Mouse (Mus musculus) kidney, embryonic 15.5 days (tissue): ENCODE measurements at regions not wholly inside any gene's neighbourhood (a gene's known extent, or its start where the extent isn't known, plus 50 kb on each side); places are given as distances from the start of the nearest gene placed in this dataset.

Experiments
- ATAC-seq: fragments of 200-750 bp; cut with Nextera tagmentation; replicated peaks from 2 replicates; pipeline ENCODE4 v1.8.0; 2017; ENCODE audit warnings: moderate TSS enrichment; ENCODE audit not compliant: low FRiP score
- H3K27ac ChIP-seq: fragments of 300-500 bp; sonication (generic); 2 replicates; pipeline ENCODE4 v1.5.1; 2015; ENCODE audit warnings: mild to moderate bottlenecking, inconsistent platforms
- H3K27me3 ChIP-seq: fragments of 300-500 bp; sonication (generic); 2 replicates; pipeline ENCODE4 v1.6.1; 2015; ENCODE audit warnings: inconsistent platforms
- H3K36me3 ChIP-seq: fragments of 300-500 bp; sonication (generic); 2 replicates; pipeline ENCODE4 v1.6.1; 2015; ENCODE audit warnings: inconsistent platforms
- H3K4me1 ChIP-seq: fragments of 300-500 bp; sonication (generic); 2 replicates; pipeline ENCODE4 v1.6.1; 2015; ENCODE audit warnings: inconsistent platforms
- H3K4me2 ChIP-seq: fragments of 300-500 bp; sonication (generic); 2 replicates; pipeline ENCODE4 v1.6.1; 2015; ENCODE audit warnings: moderate library complexity, mild to moderate bottlenecking, inconsistent platforms
- H3K4me3 ChIP-seq: fragments of 300-500 bp; sonication (generic); replicated peaks from 2 replicates; pipeline ENCODE4 v1.5.1; 2015; ENCODE audit warnings: mild to moderate bottlenecking, inconsistent platforms
- H3K9ac ChIP-seq: fragments of 300-500 bp; sonication (generic); 2 replicates; pipeline ENCODE4 v1.6.1; 2015; ENCODE audit warnings: mild to moderate bottlenecking, inconsistent platforms
- H3K9me3 ChIP-seq: fragments of 300-500 bp; sonication (generic); replicated peaks from 2 replicates; pipeline ENCODE4 v1.6.1; 2016; ENCODE audit warnings: inconsistent platforms
- WGBS: fragments of 180-500 bp; shearing (Covaris S2); methylation state at CpG from one replicate; pipeline ENCODE4 v1.1.7; 2015; ENCODE audit warnings: mixed read lengths; 5-methylcytosine and 5-hydroxymethylcytosine counted together

- H3K27me3 ChIP-seq: no peaks in the 10 kb centered on the region
- peak overlapping the region; percentile 44 for H3K4me2 ChIP-seq
- WGBS: 6% methylated on average over 15 of the region's 15 CpGs
- no peaks in the 10 kb centered on the region for H3K9me3 ChIP-seq
- H3K27ac ChIP-seq: peak overlapping the region; percentile 92
- peak; percentile 83 for ATAC-seq
- peak overlapping the region; percentile 33; the same call in 1 of the 2 replicates for H3K9ac ChIP-seq
- H3K36me3 ChIP-seq: no peaks in the 10 kb centered on the region
- H3K4me3 ChIP-seq: no peak overlapping the region
- H3K4me1 ChIP-seq: peaks cover 26% of the 10 kb centered on the region
Measured at GRCm38 (mm10) chr4:150758467-150759237, 95.1 kb upstream of the Errfi1 start.

GRCm38 (mm10) chr4:150757815-150758426 is 95.8 kb upstream of the Errfi1 start:
- H3K27ac ChIP-seq: peak overlapping the region; percentile 92
- ATAC-seq: 0 out of 2 replicates have a peak, but pooled peaks have one; percentile 35
- H3K27me3 ChIP-seq: no peaks in the 10 kb centered on the region
- peaks cover 26% of the 10 kb centered on the region for H3K4me1 ChIP-seq
- no peaks in the 10 kb centered on the region for H3K36me3 ChIP-seq
- H3K4me3 ChIP-seq: no peak overlapping the region
- 0 out of 2 replicates have a peak overlapping the region, but pooled peaks have one; percentile 33 for H3K9ac ChIP-seq
- 33% methylated on average over 10 of the region's 10 CpGs for WGBS
- no peaks in the 10 kb centered on the region for H3K9me3 ChIP-seq
- peak overlapping the region; percentile 44 for H3K4me2 ChIP-seq

GRCm38 (mm10) chr4:150757291-150757741 is 96.4 kb upstream of the Errfi1 start:
- Histone ChIP-seq H3K27me3 (no peaks in the 10 kb centered on the region), H3K4me2 (no peak overlapping the region), H3K9ac (no peak overlapping the region), H3K4me1 (peaks cover 26% of the 10 kb centered on the region), H3K4me3 (no peak overlapping the region), H3K27ac (peak overlapping the region; percentile 92), H3K36me3 (no peaks in the 10 kb centered on the region), H3K9me3 (no peaks in the 10 kb centered on the region)
- 79% methylated on average over 10 of the region's 10 CpGs for WGBS
- peak; percentile 33; the same call in 1 of the 2 replicates for ATAC-seq

- Histone ChIP-seq H3K27me3 (no peaks in the 10 kb centered on the region), H3K36me3 (no peaks in the 10 kb centered on the region), H3K9me3 (no peaks in the 10 kb centered on the region), H3K27ac (no peak overlapping the region), H3K4me3 (no peak overlapping the region), H3K4me2 (no peak overlapping the region), H3K9ac (no peak overlapping the region), H3K4me1 (peaks cover 29% of the 10 kb centered on the region)
- WGBS: 95% methylated on average over 7 of the region's 7 CpGs
- ATAC-seq: no peak
Measured at GRCm38 (mm10) chr4:150755446-150755845, 98.3 kb upstream of the Errfi1 start.

GRCm38 (mm10) chr4:150752151-150752550 is 100.2 kb upstream of the Slc45a1 start:
- no peaks in the 10 kb centered on the region for H3K36me3 ChIP-seq
- H3K4me2 ChIP-seq: no peak overlapping the region
- no peak overlapping the region for H3K27ac ChIP-seq
- 86% methylated on average over 8 of the region's 8 CpGs for WGBS
- H3K4me1 ChIP-seq: peaks cover 20% of the 10 kb centered on the region
- H3K9ac ChIP-seq: no peak overlapping the region
- no peak overlapping the region for H3K4me3 ChIP-seq
- no peak for ATAC-seq
- no peaks in the 10 kb centered on the region for H3K27me3 ChIP-seq
- H3K9me3 ChIP-seq: no peaks in the 10 kb centered on the region

GRCm38 (mm10) chr4:150750445-150751213 is 98.7 kb upstream of the Slc45a1 start:
- Histone ChIP-seq H3K27me3 (no peaks in the 10 kb centered on the region), H3K9ac (no peak overlapping the region), H3K27ac (no peak overlapping the region), H3K36me3 (no peaks in the 10 kb centered on the region), H3K4me1 (peaks cover 28% of the 10 kb centered on the region), H3K4me3 (no peak overlapping the region), H3K9me3 (no peaks in the 10 kb centered on the region), H3K4me2 (no peak overlapping the region)
- 65% methylated on average over 13 of the region's 13 CpGs for WGBS
- ATAC-seq: no peak

- H3K9ac ChIP-seq: no peak overlapping the region
- H3K4me3 ChIP-seq: no peak overlapping the region
- no peak overlapping the region for H3K27ac ChIP-seq
- WGBS: 83% methylated on average over 8 of the region's 8 CpGs
- H3K9me3 ChIP-seq: no peaks in the 10 kb centered on the region
- H3K4me2 ChIP-seq: no peak overlapping the region
- H3K4me1 ChIP-seq: peaks cover 36% of the 10 kb centered on the region
- no peak for ATAC-seq
- H3K27me3 ChIP-seq: no peaks in the 10 kb centered on the region
- H3K36me3 ChIP-seq: no peaks in the 10 kb centered on the region
Measured at GRCm38 (mm10) chr4:150749066-150749465, 97.1 kb upstream of the Slc45a1 start.

- WGBS: 48% methylated on average over 13 of the region's 13 CpGs
- no peak for ATAC-seq
- Histone ChIP-seq H3K4me3 (no peak overlapping the region), H3K36me3 (no peaks in the 10 kb centered on the region), H3K4me2 (no peak overlapping the region), H3K27me3 (no peaks in the 10 kb centered on the region), H3K4me1 (peaks cover 36% of the 10 kb centered on the region), H3K9ac (no peak overlapping the region), H3K27ac (peak overlapping the region; percentile 7; the same call in 1 of the 2 replicates), H3K9me3 (no peaks in the 10 kb centered on the region)
Measured at GRCm38 (mm10) chr4:150748099-150749000, 96.4 kb upstream of the Slc45a1 start.

GRCm38 (mm10) chr4:150746430-150746923 is 94.5 kb upstream of the Slc45a1 start:
- peak overlapping the region; percentile 88 for H3K27ac ChIP-seq
- no peak for ATAC-seq
- H3K9ac ChIP-seq: no peak overlapping the region
- no peaks in the 10 kb centered on the region for H3K27me3 ChIP-seq
- H3K9me3 ChIP-seq: no peaks in the 10 kb centered on the region
- no peaks in the 10 kb centered on the region for H3K36me3 ChIP-seq
- WGBS: 77% methylated on average over 13 of the region's 13 CpGs
- peaks cover 40% of the 10 kb centered on the region for H3K4me1 ChIP-seq
- H3K4me3 ChIP-seq: no peak overlapping the region
- H3K4me2 ChIP-seq: no peak overlapping the region

GRCm38 (mm10) chr4:150745529-150746429 is 93.8 kb upstream of the Slc45a1 start:
- no peak overlapping the region for H3K4me2 ChIP-seq
- no peaks in the 10 kb centered on the region for H3K9me3 ChIP-seq
- no peak overlapping the region for H3K9ac ChIP-seq
- no peaks in the 10 kb centered on the region for H3K36me3 ChIP-seq
- 35% methylated on average over 7 of the region's 7 CpGs for WGBS
- no peaks in the 10 kb centered on the region for H3K27me3 ChIP-seq
- no peak overlapping the region for H3K4me3 ChIP-seq
- peak overlapping the region; percentile 88 for H3K27ac ChIP-seq
- peaks cover 38% of the 10 kb centered on the region for H3K4me1 ChIP-seq
- peak; percentile 77 for ATAC-seq
